Mouse (Mus musculus): ENCODE data around the gene Cxcr4.

Gene Cxcr4

DNA sequence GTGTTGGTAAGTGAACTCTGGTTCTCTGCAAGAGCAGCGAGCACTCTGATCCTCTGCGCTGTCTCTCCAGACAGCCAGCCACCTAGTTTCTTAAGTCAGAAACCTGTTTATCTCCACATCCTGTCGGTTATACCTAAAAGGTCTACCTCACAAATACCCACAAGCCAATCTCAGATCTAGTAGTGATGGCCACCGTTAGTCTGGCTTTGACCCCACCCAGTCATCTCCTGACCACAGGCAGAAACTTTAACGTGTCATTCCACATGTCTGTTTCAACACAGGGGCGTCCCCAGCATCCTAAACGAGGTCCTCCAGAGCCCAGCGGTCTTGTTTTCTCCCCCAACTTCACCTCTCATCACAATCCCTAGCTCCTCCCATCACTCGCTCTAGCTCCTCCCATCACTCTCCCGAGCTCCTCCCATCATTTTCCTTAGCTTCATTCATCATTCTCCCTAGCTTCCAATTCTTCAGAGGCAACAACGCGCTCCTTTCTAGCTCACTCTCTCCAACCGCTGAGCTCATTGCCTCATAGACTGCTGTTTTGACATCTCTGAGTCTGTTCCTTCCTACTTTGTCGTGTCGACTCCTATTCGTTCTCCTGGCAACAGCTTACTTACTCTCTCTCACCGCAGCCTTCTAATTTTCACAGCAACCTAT lies 22.0 kb downstream of the Cxcr4 start:
- no peak for DNase-seq (ENCODE audit: low spot score)

DNA sequence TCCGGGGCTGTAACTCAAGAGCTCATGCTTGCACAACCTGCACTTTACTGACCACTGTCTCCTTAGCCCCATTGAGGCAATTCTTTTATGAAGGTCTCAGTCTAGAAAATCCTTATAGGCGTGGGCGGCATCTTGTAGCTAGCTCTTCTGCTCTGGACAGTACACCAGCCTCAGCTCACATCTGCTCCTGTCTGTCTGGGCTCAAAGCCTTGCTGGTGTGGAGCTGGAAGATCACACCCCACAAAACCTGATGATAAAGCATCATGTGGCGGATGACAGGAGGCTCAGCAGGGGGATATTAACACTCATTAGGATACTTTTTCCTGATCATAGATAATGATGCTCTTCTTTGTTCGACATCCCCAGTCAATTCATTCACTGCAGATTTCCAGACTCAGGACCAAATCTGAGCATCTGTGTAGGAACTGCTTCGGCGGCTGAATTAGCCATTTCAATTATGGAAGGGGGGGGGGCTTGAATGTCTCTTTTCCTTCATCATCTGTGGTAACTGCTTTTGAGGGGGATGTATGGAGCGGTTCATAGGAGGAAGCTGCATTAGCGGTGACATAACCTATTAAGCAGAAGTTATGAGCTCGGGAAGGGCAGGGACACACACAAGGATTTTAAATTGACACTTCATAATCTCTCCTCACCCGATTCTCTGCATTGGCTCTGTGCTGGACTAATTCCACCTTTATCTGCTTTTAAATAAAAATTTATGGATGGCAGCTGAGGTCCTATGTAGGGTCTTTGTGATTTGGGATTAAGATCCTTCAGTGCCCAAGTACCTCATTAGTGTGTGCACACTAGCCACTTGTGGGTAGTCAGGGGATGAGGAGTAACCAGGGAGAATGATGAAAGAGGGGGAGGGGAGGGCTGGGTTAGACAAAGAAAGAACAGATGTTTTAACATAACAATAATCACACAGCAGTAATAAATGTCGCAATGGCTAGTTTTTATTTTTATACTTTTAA lies 24.6 kb downstream of the Cxcr4 start:
- DNase-seq (ENCODE audit: low spot score) = no peak

DNA sequence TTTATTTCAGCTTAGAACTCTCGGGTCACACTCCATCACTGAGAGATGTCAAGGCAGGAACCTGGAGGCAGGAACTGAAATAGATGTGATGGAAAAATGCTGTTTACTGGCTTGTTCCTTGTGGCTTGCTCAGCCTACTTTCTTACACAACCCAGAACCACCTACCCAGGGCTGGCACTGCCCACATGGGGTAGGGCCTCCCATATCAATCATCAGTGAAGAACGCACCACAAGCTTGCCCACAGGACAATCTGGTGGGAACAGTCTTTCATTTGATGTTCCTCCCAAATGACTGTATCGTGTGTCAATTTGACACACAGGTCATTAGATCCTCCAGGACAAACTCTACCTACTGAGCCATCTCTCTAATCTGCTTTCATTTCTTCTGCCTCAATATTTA lies 28.2 kb downstream of the Cxcr4 start:
- DNase-seq (ENCODE audit: low spot score) = no peak

DNA sequence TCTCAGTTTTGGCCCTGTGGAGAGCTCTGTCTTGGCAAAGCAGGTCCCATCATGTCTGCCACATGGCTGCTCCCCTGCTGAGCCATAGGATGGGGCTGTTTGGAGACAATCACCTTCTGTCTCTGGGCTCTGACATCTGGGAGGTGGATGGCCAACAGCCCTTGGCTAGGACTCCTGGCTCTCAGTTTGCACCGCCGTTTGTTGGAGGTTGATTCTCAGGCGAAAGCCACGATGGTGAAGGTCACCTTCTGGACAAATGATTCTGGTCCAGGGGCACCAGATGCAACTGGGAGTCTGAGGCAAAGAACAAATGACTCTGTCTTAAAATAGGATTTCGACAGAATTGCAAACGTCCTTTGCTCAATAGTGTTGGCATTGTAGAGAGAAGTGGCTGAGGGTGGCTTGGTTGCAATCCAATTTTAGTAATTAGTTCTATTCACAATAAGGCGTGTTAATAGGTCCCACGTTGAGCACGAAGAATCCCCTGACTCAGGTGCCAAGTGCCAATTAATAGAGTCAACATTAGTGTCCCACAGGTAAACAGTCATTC lies 30.7 kb downstream of the Cxcr4 start:
- no peak for DNase-seq (ENCODE audit: low spot score)

DNA sequence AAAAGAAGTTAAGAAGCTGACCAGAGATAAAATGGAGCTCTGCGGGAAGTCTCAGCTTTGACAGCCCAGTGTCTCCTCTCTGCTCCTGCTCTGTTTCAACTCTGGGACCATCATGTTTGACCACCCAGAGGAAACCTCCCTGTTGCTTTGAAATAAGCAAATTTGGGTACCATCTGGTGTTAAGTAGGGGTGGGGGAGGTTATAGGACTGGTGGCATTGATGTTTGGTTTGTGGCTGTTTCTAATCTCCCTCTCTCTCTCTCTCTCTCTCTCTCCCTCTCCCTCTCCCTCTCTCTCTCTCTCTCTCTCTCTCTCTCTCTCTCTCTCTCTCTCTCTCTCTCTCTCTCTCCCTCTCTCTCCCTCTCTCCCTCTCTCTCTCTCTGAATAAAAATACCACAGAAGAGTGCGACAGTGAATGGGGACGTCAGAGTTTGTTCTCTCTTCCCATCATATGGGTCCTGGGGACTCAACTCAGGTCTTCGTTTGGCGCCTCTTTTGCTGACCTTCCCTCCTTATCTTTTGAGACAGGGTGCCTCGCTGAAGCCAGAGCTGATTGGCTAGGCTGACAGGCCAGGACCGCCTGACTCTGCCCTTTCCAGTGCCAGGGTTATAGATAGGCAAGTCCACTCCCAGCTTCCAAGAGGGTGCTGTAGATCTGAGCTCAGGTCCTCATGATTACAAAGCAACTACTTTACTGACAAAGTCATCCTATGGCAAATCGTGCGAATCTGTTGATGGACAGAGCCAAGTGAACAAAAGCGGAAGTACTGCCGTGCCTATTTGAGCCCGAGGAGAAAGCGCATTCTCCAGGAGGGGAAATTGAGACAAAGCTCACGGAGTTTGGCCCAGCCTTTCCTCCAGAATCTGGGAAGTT lies 31.4 kb downstream of the Cxcr4 start:
- DNase-seq (ENCODE audit: low spot score) = no peak

DNA sequence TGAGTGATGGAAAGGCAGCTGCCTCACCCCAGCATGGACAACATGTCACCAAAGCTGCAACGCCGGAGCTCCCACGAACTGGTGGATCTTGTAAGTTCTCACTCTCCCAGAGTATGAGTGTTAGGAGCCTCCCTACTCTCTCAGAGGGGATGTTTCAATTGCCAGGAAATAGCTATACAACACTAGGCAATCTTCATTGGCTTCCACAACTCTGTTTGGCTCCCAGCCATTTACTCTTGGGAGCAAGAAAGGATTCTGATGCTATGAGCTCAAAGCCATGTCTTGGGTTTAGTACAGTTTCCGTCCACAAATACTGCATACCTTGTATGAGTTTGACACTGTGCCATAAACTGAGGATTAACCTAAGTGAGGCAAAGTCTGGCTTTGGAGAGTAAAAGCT lies 34.1 kb downstream of the Cxcr4 start:
- DNase-seq (ENCODE audit: low spot score) = no peak

DNA sequence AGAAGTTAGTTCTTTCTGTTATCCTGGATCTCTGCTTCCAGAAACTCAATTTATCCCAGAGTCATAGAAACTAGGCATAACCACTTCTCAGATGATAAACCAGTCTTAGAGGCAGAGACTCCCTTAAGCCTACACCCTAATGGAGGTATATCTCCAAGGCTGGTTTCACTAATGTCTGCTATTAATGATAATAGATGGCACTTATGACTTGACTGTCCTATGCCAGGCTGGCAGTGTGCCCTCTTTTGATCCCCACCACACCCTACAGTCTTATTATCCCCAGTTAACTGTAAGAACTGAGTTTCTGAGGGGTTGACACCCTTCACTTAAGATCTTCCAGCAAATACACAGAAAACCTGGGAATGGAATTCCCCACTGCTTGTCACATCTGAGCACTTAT lies 39.5 kb downstream of the Cxcr4 start:
- DNase-seq (ENCODE audit: low spot score) = no peak

DNA sequence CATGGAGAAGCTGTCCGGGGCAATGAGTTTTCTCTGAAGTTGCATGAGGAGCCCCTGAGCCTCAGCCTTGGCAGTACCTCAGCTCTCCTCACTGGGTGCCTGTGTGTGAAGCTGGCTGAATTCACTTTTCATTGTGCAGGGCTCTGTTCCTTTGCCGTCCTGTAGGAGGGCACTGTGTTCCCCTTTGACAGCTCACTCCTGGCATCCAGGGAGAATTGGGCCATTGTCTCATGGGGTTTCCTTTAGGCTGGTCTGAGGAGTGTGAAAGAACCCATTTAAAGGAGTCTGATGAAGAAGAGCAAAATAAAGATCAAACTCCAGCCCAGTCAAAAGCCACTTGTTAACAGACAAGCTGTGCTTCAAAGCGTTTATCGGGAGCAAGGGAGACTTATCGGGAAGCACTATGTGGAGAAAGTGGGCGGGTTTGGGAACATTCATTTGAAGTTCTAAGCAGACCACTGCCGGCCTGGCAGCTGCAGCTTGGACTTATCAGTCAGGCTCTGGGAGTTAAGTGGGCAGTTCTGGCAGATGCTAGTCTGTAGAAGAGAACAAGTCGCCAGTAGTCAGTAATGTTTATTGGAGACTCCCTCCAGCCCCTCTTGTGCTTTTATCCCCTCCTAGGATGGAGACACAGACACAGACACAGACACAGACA lies 40.2 kb downstream of the Cxcr4 start:
- DNase-seq (ENCODE audit: low spot score) = no peak

DNA sequence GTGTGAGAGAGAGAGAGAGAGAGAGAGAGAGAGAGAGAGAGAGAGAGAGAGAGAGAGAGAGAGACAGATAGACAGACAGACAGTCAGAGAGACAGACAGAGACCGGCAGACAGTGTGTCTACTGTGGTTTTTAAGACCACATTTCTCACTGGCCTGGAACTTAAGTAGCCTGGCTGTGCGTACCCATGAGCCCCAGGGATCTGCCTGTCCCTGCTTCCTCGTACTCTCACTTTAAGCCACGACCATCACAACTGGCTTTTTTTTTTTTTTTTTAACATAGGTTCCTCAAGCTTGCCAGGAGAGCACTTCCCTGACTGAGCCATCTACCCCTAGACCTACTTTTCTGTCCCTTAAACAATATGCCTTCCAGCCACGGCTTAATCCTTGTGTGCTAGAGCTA lies 42.7 kb downstream of the Cxcr4 start:
- DNase-seq (ENCODE audit: low spot score) = no peak

DNA sequence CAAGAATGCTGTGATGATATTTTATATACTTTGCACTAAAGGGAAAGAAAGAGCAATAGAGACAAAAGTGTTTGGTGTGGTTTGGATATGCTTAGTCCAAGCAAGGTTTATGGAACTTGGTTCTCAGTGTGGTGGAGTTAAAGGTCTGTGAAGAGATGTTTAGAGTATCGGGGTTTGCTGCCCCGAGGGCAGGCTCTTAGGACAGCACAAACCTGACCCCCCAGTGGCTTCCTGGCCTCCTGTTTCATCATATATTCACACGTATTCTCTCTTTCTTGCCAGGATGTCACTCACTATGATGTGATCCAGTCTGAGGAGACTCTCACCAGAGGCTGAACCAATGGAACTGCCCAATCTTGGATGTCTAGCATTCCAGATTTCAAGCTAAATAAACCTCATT lies 43.1 kb downstream of the Cxcr4 start:
- no peak for DNase-seq (ENCODE audit: low spot score)

DNA sequence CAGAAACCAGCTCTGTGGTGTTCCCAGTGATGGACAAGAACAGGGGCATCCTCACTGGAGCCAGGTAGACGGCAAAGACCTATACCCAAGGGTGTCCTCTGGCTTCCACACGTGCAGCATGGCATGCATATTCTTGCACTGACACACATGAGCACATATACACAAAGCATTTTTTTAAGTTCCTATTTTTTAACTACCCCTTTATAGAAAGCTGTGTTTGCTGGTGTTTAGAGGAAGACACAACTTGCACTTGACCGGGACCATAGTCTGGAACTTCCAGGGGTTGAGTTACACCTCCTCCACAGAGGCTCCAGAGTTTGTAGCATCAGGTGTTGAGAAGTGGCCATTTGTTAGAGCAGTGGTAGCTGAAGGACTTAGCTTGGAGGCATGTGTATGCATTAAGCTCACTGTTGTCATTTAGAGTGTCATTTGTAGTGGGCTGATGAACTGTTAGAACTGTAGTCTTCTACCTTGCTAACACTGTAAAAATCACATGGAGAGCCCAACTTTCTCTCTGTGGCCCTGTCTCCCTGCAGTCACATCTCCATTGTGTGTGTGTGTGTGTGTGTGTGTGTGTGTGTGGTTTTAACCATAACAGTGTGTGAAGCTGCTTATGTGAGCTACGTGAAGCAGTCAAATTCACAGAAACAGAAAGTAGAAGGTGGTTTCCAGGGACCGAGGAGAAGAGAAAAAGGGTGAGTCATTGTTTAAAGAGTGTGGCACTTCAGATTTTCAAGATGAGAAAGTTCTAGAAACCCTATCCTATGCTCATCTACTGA lies 43.7 kb downstream of the Cxcr4 start:
- no peak for DNase-seq (ENCODE audit: low spot score)

DNA sequence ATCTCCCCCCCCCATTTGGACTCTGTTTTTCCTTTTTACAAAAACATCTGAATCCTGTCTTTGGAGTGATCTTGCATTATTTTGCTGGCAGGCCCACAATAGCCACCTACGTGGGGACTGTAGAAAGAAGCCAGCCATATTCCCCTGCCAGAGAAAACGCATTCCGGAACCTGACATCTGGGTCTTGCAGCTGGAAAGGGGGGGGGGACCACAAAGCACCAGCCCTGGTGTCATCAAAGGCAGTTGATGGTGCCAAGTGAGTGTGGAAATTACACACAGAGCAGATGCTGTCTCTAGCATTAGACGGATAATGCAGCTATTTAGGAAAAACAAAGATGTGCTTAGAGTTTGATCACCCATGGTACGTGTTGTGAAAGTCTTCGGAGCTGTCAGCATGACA lies 46.4 kb downstream of the Cxcr4 start:
- DNase-seq (ENCODE audit: low spot score) = no peak

DNA sequence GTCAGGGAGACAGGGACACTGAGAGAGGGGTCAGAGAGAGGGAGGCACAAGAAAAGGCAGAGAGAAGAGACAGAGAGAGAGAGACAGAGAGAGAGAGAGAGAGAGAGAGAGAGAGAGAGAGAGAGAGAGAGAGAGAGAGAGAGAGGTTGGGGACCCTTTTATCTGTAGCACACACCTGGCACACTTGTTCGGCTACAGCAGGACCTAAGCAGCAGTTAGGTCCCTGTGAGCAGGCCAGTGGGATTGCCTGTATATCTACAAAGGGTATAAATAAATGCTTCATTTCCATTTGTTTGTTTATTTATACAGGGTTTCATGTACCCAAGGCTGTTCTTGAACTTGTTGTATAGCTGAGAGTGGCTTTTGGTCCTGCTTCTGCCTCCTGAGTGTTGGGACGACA lies 49.0 kb downstream of the Cxcr4 start:
- no peak for DNase-seq (ENCODE audit: low spot score)

DNA sequence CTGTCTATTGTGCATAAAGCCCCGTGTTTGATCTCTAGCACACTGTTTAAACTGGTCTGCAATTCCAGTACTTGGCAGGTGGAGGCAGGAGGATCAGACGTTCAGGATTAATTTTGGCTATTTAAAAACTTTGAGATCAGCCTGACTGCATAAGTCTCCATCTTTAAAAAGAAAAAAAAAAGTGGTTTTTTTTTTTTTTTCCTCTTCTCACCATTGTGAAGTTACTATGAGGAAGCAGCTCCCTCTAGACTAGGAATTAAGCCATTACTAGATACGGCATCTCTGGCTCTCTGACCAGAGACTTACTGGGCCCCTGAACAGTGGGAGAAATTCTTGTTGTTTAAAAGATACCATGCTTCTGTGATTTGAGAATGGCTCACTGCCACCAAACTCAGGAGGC lies 49.5 kb downstream of the Cxcr4 start:
- DNase-seq (ENCODE audit: low spot score) = no peak

DNA sequence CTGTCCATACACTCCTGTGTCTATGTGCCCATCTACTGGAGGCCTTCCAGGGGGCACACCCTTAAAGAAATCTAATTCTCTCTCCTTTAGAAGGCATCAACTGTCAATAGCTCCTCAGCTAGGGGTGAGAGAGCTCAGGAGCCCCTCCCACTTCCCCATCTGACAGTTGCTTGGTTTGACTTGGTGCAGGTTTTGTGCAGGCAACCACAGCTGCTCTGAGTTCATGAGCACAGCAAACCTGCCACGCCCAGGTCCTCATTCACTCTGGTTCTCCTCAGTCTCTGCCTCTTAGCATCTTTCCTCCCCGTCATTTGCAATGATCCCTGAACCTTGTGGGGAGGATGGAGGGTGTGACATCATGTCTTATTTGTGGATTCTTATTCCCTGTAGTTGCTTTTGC lies 51.9 kb downstream of the Cxcr4 start:
- DNase-seq (ENCODE audit: low spot score) = no peak

DNA sequence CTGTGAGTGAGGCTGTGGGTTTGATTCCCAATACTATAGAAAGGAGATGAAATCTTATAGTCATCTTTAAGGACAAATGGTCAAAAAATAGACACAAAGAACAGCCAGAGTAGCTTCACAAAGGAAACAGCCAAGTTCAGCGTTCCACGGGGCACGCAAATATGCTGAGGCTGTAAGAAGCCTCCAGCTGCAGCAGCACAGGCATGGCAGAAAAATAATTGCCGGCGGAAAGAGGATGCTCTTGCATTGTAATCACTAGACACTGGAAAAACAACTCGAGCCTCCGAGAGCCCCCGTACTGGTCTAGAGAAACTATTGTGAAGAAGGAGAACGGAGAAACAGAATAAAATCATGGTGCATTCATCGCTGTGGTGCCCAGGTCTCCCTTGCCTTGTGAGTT lies 52.5 kb downstream of the Cxcr4 start:
- DNase-seq (ENCODE audit: low spot score) = no peak

Data from lung, postnatal 25 days (tissue).